Mouse (Mus musculus) forebrain, embryonic 11.5 days (tissue): Measurements from ENCODE around the gene Olfr433. TPM values are rescaled to one million over a fixed set of nuclear protein-coding genes. Genes with fewer than 3 reads are reported as not detected.
"Not testable (repeated sequence)": the region's sequence is repeated elsewhere in the genome, so short reads cannot be mapped to it uniquely, and the experiment has no call there.

Experiments
- ATAC-seq: fragments of 200-750 bp; cut with Nextera tagmentation; replicated peaks from 2 replicates; pipeline ENCODE4 v1.8.0; 2017; ENCODE audit warnings: moderate TSS enrichment; ENCODE audit not compliant: low FRiP score
- DNase-seq: peaks from one replicate; pipeline ENCODE4 v3.0.0-alpha.2; 2017; ENCODE audit warnings: low spot score
- H3K27ac ChIP-seq: fragments of 300-500 bp; sonication (generic); 2 replicates; pipeline ENCODE4 v1.5.1; 2014; ENCODE audit warnings: low read depth, low read length
- H3K27me3 ChIP-seq: fragments of 300-500 bp; sonication (generic); 2 replicates; pipeline ENCODE4 v1.6.1; 2014; ENCODE audit warnings: mild to moderate bottlenecking, low read length, mixed read lengths; ENCODE audit not compliant: control insufficient read depth, insufficient read depth
- H3K36me3 ChIP-seq: fragments of 300-500 bp; sonication (generic); 2 replicates; pipeline ENCODE4 v1.6.1; 2014; ENCODE audit warnings: mild to moderate bottlenecking, low read length, moderate library complexity, mixed read lengths; ENCODE audit not compliant: control insufficient read depth, insufficient read depth
- H3K4me1 ChIP-seq: fragments of 300-500 bp; sonication (generic); replicated peaks from 2 replicates; pipeline ENCODE4 v1.6.1; 2014; ENCODE audit warnings: low read length, mixed read lengths; ENCODE audit not compliant: control insufficient read depth, insufficient read depth
- H3K4me2 ChIP-seq: fragments of 300-500 bp; sonication (generic); 2 replicates; pipeline ENCODE4 v1.6.1; 2014; ENCODE audit warnings: low read depth, mild to moderate bottlenecking, low read length, moderate library complexity, mixed read lengths; ENCODE audit not compliant: severe bottlenecking
- H3K4me3 ChIP-seq: fragments of 300-500 bp; sonication (generic); 2 replicates; pipeline ENCODE4 v1.5.1; 2014; ENCODE audit warnings: low read depth, low read length
- H3K9ac ChIP-seq: fragments of 300-500 bp; sonication (generic); 2 replicates; pipeline ENCODE4 v1.6.1; 2014; ENCODE audit warnings: low read length
- H3K9me3 ChIP-seq: fragments of 300-500 bp; sonication (generic); 2 replicates; pipeline ENCODE4 v1.6.1; 2016; ENCODE audit warnings: low read length, mixed read lengths; ENCODE audit not compliant: control insufficient read depth
- WGBS: fragments of 180-500 bp; shearing (Covaris S2); extraction: QIAGEN DNeasy Blood & Tissue Kit; methylation state at CpG from one replicate; pipeline ENCODE4 v1.1.7; 2014; 5-methylcytosine and 5-hydroxymethylcytosine counted together
- polyA plus RNA-seq: library from polyadenylated mRNA; unstranded; fragments of >200 nt; fragmentation: Nextera tagmentation; extraction: Ambion mirVana; gene quantifications from 2 replicates; pipeline ENCODE4 v1.2.1, GENCODE M21; 2014

Gene Olfr433
- polyA plus RNA-seq, 1 experiment from 2014 or later = not detected

- ATAC-seq (no peak), DNase-seq (no peak)
- H3K4me1 ChIP-seq = no peaks in the 10 kb centered on the region
- H3K27ac ChIP-seq = no peak overlapping the region
- H3K9ac ChIP-seq = no peak overlapping the region
- 77% methylated on average over 2 of the region's 2 CpGs for WGBS
- H3K4me3 ChIP-seq = no peak overlapping the region
- no peaks in the 10 kb centered on the region for H3K9me3 ChIP-seq
- no peaks in the 10 kb centered on the region for H3K27me3 ChIP-seq
- H3K4me2 ChIP-seq = no peak overlapping the region
- no peaks in the 10 kb centered on the region for H3K36me3 ChIP-seq
Observed at GRCm38 (mm10) chr1:174044431-174044830, 3.9 kb downstream of the Olfr433 start.

GRCm38 (mm10) chr1:174048227-174048626, 7.7 kb downstream of the Olfr433 start:
- 91% methylated on average over 6 of the region's 6 CpGs for WGBS
- DNase-seq, H3K4me2 ChIP-seq, H3K27me3 ChIP-seq, H3K4me1 ChIP-seq, H3K27ac ChIP-seq, H3K36me3 ChIP-seq, H3K9me3 ChIP-seq, H3K9ac ChIP-seq, ATAC-seq, H3K4me3 ChIP-seq: not testable (repeated sequence)

GRCm38 (mm10) chr1:174048893-174049292, 8.4 kb downstream of the Olfr433 start, which contains the start of gene Olfr432:
TSS of gene Olfr432 (plus strand) at chr1:174049205.
- no peak within 1 kb of the TSS for H3K27ac ChIP-seq
- no peak within 1 kb of the TSS for H3K4me2 ChIP-seq
- 79% methylated on average over 2 of the region's 2 CpGs for WGBS
- H3K36me3 ChIP-seq = no peaks in the 10 kb centered on the region
- H3K4me1 ChIP-seq = no peaks in the 10 kb centered on the region
- H3K4me3 ChIP-seq = no peak within 1 kb of the TSS
- no peaks in the 10 kb centered on the region for H3K27me3 ChIP-seq
- no peak for DNase-seq
- ATAC-seq = no peak
- no peak within 1 kb of the TSS for H3K9ac ChIP-seq
- H3K9me3 ChIP-seq = no peaks in the 10 kb centered on the region

GRCm38 (mm10) chr1:174049357-174049756, 8.9 kb downstream of the Olfr433 start:
- H3K27me3 ChIP-seq, H3K4me1 ChIP-seq, DNase-seq, H3K9ac ChIP-seq, H3K9me3 ChIP-seq, ATAC-seq, H3K4me2 ChIP-seq, H3K27ac ChIP-seq, H3K4me3 ChIP-seq, H3K36me3 ChIP-seq: not testable (repeated sequence)
- WGBS = 87% methylated on average over 4 of the region's 4 CpGs

- Histone ChIP-seq H3K27ac (no peak overlapping the region), H3K4me2 (no peak overlapping the region), H3K4me1 (no peaks in the 10 kb centered on the region), H3K36me3 (no peaks in the 10 kb centered on the region), H3K9me3 (no peaks in the 10 kb centered on the region), H3K9ac (no peak overlapping the region), H3K27me3 (no peaks in the 10 kb centered on the region), H3K4me3 (no peak overlapping the region)
- DNase-seq (no peak), ATAC-seq (no peak)
- WGBS = 89% methylated on average over 4 of the region's 4 CpGs
Observed at GRCm38 (mm10) chr1:174050532-174050931, 10.0 kb downstream of the Olfr433 start.

- Histone ChIP-seq H3K9ac (no peak overlapping the region), H3K36me3 (no peaks in the 10 kb centered on the region), H3K27me3 (no peaks in the 10 kb centered on the region), H3K27ac (no peak overlapping the region), H3K4me3 (no peak overlapping the region), H3K4me2 (no peak overlapping the region), H3K4me1 (no peaks in the 10 kb centered on the region), H3K9me3 (no peaks in the 10 kb centered on the region)
- no peak for ATAC-seq
- DNase-seq = no peak
- 82% methylated on average over 4 of the region's 4 CpGs for WGBS
Observed at GRCm38 (mm10) chr1:174051515-174051914, 11.0 kb downstream of the Olfr433 start.

GRCm38 (mm10) chr1:174051931-174052536, 11.5 kb downstream of the Olfr433 start:
- H3K27ac ChIP-seq = no peak overlapping the region
- 82% methylated on average over 5 of the region's 5 CpGs for WGBS
- no peaks in the 10 kb centered on the region for H3K9me3 ChIP-seq
- no peaks in the 10 kb centered on the region for H3K27me3 ChIP-seq
- no peaks in the 10 kb centered on the region for H3K4me1 ChIP-seq
- H3K4me2 ChIP-seq = no peak overlapping the region
- H3K36me3 ChIP-seq = no peaks in the 10 kb centered on the region
- no peak overlapping the region for H3K4me3 ChIP-seq
- H3K9ac ChIP-seq = no peak overlapping the region
- DNase-seq = no peak
- no peak for ATAC-seq

GRCm38 (mm10) chr1:174052981-174053380, 12.5 kb downstream of the Olfr433 start:
- DNase-seq (no peak), ATAC-seq (no peak)
- H3K9me3 ChIP-seq = no peaks in the 10 kb centered on the region
- no peak overlapping the region for H3K9ac ChIP-seq
- H3K27ac ChIP-seq = no peak overlapping the region
- no peaks in the 10 kb centered on the region for H3K36me3 ChIP-seq
- no peaks in the 10 kb centered on the region for H3K27me3 ChIP-seq
- no peak overlapping the region for H3K4me2 ChIP-seq
- no peak overlapping the region for H3K4me3 ChIP-seq
- no peaks in the 10 kb centered on the region for H3K4me1 ChIP-seq
- WGBS = 82% methylated on average over 3 of the region's 3 CpGs

GRCm38 (mm10) chr1:174055248-174055647, 14.7 kb downstream of the Olfr433 start:
- no peak for ATAC-seq
- Histone ChIP-seq H3K9me3 (no peaks in the 10 kb centered on the region), H3K4me3 (no peak overlapping the region), H3K4me1 (no peaks in the 10 kb centered on the region), H3K4me2 (no peak overlapping the region), H3K27me3 (no peaks in the 10 kb centered on the region), H3K27ac (no peak overlapping the region), H3K9ac (no peak overlapping the region), H3K36me3 (no peaks in the 10 kb centered on the region)
- no peak for DNase-seq
- 78% methylated on average over 2 of the region's 2 CpGs for WGBS
